Mouse (Mus musculus) erythroblast, embryonic 14.5 days (primary cell): ENCODE results near the gene Col8a1.

ENCODE experiments used
- GATA1 ChIP-seq: IDR thresholded peaks from 2 replicates; pipeline ENCODE4 v1.6.1; 2012; ENCODE audit warnings: low read length, inconsistent platforms, mixed read lengths
- TAL1 ChIP-seq: IDR thresholded peaks from 3 replicates; pipeline ENCODE4 v1.6.1; 2012; ENCODE audit warnings: low read length, inconsistent platforms, mixed read lengths

GRCm38 (mm10) chr16:57733139-57733538, 21.4 kb downstream of the Col8a1 start:
- TF ChIP-seq TAL1: no peak
- TF ChIP-seq GATA1: no peak
